Mouse (Mus musculus) adrenal gland, postnatal 10 days (tissue): ENCODE results near the gene Ltbp4. TPM values are rescaled to one million over a fixed set of nuclear protein-coding genes. Genes with fewer than 3 reads are reported as not detected.

Source experiments
- DNase-seq: peaks from one replicate; pipeline ENCODE4 v3.0.0; 2021; ENCODE audit warnings: mixed read lengths
- total RNA-seq, 2 experiments: library from RNA; stranded (reverse); gene quantifications; 2 replicates each; pipeline ENCODE4 v1.2.3; 2021

Ltbp4 gene
- total RNA-seq, 2 experiments from 2014 or later = 107 to 111 TPM

DNA sequence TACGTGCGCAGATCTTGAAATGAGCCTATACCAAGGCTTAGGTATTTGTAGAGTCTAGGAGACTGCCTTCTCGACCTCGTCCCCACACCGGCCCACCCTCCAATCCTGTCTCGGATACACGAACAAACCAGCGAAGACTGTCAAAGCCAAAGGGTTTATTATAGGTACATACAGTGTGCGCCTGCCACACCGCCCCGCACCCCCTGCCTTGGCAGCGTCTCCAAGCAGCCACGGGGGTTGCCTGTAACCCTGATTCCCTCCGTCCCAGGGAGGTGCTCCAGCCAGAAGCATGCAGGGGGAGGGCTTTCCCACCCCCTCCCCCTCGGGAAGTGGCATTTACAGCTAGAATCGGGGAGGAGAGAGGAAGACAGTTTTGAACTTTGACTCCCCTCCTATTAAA is 18.8 kb upstream of the Ltbp4 start:
- peak; percentile 58 for DNase-seq

DNA sequence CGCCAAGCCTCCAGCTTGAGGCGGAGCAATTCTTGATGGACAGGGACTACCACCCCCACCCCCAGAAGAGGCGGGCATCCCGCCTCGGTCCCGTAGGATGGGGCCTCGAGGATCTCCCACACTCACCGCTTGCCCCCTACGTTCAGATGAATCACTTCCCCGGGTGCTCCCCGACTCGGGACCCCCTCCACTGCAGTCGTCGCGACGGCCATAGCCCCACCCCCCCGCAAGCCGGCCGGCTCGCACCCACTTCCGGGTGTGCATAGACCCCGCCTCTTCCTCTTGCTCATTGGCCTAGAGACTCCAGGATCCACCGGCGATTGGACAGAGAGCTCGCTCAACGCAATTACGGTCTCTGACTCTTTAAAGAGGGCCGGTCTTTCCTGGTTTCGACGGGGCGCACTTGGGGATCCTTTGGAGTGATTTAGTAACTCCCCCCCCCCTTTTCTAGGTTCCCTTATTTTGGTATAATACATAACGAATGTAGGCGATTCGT is 18.3 kb upstream of the Ltbp4 start, which contains the start of gene Shkbp1:
Gene Shkbp1 (minus strand): TSS at position 275 of the 496 bp plus-strand sequence.
- DNase-seq = peak; percentile 91

DNA sequence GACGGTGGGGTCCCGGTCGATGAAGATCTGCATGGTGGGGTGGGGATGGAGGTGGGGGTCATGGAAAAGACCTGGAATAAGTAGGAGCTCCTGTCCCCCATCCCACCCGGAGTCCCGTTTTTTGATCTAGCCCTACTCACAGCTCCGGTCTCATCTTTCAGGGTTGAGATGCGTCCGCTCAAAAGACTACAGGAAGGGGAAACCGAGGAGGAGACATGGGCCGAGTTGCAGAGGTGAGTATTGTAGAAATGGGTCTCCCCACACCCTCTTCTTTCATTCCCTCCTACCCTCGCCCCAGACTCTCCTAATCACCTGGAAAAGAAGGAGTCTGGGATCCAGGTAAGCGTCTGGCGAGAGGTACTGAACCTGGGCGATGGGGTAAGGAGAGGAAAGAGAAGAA is 17.8 kb upstream of the Ltbp4 start:
- no peak for DNase-seq

DNA sequence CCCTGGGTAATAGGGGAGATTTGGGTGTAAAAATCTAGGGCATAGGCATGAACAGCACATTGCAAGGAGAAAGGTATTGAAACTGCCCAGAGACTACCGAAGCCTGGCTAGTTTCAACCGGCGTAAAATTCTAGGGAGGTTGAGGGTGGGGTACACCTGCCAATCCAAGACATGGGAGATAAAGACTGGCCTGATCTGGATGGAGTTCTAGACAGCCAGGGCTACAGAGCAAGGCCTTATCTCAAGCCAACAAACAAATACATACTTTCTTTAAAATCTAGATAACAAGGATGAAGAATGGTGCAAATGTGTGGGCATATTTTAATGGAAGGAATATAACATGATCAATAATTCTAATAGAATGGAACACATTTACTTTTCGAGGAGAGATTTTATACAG is 17.3 kb upstream of the Ltbp4 start:
- no peak for DNase-seq

DNA sequence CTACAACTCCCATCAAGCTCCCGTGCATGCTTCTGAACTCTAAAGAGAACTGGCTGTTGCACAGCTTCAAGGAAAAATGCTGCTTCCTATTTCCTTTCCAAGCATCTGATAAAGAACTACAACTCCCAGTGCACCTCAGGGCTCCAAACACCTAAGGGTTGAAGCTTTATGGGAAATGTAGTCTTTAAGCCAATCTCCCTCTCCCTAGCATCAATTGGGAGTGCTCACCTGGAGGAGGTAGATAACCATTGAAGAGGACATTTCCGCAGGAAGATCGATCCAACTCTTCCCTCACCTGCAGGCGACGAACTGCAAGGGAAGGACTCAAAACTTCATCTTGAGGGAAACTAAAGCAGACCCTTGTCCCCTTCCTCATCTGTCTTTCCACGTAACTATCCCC is 16.7 kb upstream of the Ltbp4 start:
- no peak for DNase-seq

DNA sequence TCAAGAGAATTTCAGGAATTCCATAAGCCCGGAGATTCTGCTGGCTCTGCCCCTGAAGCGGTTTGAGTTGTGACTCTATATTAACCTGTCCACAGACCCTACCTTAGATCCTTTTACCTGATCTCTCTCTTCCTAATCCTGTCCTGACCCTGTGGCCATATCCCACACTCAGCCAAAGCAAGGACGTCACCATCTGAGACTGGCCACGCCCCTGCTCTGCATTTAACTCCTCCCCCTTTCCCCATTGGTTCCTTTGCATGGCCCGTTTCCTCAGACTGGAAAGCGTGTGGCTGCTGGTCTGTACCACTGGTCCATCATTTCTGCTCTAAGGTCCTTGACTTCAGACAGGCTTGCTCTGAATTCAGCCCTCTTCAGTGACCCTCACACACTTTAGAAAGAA is 8.0 kb upstream of the Ltbp4 start:
- DNase-seq = no peak

DNA sequence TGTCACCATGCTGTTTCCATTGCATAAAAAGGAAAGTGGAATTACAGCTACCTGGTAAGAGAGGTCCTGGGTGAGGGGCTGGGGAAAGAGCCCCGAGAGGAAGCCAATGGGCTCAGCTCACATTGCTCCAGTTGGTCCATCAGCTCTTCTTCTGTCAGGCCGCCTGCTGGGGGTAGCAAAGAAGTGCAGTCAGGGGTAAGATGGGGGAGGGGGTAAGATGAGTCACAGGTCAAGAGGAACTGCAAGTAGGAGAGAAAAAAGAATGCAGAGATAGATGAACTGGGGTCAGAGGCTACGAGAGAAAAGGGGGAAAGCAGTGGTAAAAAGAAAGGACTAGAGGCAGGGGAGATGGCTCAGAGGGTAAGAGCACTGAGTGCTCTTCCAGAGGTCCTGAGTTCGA is 5.1 kb upstream of the Ltbp4 start:
- DNase-seq = no peak

DNA sequence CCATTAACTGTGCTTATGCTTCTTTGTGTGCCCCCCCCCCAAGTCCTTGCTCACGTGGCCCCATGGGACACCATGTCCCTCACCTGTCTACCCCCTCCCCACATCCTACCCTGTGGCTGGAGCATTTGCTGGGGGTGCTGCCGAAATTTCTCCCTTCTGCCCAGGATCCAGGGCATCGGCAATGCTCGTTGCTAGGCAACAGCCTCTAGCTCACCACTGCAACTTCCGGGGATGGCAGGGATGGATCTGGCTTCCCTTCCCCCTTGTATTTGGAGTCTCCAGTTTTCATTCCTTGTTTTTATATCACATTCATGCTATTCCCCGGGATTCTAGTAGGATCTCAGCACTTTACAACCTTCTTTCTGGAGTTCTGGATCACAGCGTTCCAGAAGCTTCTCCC is 2.0 kb upstream of the Ltbp4 start:
- no peak for DNase-seq

DNA sequence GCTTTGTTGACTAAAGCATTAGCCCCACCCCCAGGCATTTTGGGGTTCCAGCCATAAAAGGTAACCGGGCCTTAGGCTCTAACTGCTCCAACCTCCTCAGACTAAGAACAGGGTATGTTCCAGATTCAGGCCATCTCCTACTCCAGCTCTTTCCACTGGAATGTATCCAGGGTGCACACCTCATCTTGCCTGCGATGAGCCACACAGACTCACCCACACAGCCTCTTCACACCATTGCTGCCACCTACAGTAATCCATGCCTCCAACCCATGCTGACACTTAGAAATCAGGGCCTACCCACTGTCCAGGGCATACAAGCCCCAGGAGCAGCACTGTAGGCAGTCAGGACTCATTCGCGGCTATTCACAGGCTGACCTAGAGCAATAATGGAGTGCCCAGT is 1.6 kb upstream of the Ltbp4 start:
- no peak for DNase-seq

DNA sequence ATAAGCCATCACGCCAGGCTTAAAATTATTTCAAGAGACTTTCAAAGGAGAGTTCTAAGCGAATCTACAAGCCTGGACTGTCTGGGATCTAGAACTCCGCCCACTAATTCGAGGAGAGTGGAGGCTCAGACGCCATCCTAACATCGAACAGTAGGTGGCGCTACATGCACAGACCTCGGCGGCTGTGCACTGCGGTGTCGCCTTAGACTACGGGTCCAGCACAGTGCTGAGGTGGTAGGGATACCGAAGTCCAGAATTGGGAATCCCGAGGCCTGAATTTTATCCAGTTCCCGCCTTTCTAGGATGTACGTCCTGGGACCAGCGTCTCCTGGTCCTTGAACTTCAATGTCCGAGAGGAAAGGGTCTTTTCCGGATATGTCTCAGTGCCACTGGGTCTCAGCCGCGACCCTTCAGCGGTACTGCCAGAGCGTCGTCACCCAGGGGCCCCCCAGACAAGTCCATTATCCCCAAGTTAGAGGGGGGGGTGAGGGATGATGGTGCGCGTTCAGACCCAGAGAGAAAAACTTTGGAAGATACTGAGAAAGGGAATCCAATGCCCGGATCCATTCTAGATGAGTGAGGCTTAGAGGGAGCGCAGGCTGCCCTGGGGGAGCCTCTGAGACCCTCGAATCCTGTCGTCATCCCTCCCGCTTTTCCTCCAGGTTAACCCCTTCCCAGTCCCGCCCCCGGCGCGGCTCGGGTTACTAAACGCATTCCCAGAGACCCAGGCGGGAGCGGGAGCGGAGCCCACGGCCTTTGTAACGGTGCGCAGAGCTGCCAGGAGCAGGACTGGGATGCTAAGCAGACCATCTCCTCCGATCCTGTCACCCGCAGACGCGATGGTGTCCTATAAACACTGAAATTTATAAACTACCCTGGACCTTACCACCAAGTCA is 1.3 kb downstream of the Ltbp4 start:
- peak; percentile 94 for DNase-seq

DNA sequence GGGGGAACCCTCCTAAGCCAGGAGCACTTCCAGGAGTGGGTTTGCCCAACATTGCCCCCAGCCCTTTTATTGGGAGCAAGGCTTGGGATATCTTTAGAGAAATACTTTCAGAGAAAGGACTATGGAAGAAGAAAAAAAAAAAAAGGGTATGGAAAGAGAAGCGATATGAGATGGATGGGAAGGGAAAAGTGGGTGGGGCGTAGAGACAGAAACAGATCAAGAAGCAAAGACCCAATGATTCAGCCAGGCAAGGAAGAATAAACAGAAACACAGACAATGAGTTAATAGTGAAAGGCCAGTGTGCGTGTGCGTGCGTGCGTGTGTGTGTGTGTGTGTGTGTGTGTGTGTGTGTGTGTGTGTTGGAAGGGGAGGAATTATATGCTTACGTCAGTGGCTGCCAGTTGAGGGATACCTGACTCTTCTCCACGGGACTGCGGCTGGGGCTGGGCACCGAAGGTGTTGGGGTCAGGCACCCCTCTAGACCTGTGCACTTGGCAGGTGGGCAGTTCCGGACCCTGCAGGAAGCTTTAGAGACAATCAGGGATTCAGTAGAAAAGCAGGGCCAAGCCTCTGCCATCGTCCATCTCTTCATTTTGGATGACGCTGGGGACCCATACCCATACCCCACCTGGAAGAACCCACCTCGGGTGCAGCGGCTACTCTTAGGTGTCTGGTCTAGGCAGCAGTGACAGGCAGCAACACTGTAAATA is 2.3 kb downstream of the Ltbp4 start:
- no peak for DNase-seq

DNA sequence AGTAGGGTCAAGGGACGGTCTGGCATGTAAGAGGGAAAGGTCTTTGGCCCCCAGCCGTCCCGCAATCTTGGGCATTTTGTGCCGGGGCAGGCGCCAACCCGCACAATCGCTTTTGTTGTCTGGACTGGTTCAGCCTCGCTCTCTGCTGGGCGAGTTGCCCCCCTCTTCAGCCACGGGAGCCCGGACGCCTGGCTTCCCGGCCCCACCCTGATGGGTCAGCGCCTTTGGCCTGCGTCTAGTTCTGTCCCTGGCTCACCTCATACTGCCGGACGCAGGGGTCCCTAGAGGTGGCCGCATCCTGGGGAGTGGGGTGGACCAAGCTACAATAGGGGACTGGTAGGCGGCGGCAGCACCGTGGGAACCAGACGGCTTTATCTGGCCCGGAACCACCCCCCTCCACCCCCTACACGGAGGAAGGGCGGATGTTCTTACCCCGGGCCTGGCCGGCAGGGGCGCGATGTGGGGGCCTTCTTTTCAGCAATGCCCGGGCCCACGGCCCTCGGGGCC is 3.0 kb downstream of the Ltbp4 start:
- DNase-seq = peak; percentile 49

DNA sequence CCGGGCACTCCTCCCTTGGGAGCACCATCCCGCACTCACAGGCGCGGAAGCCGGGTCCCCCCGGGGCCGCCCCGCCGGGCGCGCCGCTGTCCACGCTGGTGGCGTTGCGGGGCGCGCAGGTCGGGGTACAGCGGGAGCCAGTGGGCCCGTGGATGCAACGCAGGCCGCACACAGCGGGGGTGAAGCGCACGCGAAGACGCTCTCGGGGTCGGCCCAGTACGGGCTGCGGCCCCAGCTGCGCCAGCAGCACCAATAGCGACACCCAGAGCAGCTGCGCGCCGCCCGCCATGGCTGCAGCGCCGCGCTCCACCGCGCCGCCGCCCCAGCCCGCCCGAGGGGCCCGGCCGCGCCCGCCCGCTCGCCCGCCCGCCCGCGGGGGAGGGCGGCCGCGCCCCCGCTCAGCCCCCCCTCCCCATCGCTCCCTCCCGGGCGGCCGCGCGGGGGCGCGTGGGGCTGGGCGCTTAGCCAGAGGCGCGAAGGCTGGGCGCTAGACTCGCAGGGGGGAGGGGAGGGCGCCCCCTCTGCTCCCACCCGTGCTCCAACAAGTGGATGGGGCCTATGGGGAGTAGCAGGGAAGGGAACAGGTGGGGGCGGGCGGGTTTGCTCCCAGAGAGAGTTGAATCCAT is 4.1 kb downstream of the Ltbp4 start:
- DNase-seq = peak; percentile 41

DNA sequence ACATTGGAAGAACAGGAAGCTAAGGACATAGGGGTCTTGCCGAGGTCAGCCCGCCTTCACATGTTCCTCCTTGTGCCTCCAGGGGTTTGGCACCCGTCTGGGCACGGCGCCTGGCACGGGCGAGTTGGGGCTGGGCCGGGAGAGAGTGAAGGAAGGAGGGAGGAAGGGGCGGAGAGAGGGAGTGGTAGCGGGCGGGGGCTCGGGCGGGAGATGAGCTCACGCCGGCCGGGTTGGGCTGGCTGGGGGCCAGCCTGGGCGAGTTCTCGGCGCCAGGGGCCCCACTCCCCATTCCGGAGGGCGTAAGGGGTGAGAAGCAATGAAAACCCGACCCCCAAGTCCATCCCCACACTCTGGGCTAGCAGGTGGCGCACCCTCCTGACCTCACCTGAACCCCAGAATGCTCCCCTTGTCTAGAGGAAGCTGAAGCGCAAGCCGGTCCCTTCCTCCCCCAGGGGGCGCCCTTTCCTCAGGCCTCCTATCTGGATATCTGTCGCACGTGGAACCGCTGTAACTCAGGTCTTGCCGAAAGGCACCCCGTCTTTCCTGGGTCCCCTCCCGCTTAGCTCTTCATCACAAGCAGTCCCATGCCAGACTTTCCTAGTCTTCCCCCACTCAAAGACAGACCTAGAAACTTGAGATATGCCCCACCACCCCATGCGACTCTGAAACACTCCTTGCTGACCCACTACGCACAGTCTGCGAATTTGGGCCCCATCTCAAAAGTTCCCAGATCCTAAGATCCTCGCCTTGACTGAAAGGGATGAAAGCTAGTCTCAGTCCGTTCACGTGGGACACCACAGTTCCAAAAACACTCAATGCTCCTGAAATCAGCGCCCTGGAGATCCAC is 4.9 kb downstream of the Ltbp4 start:
- peak; percentile 93 for DNase-seq

DNA sequence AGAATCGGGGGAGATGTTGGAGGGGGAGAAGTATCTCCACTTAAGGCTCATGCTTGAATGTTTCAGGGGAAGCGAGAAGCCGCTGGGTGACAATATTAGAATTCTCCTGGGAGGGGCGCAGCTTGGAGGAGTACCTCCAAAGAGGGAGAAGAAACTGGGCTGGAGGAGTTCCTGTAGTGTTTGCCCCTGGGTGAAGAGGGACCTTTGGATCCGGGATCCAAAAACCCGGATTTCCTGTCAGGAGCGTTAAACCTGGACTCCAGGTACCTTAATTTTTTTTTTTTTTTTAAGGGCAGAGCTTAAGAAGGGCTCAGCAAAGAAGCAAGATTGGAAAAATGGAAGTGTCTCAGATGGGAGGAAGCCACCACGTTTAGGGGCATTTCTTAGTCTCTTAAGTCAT is 5.6 kb downstream of the Ltbp4 start:
- DNase-seq = no peak

DNA sequence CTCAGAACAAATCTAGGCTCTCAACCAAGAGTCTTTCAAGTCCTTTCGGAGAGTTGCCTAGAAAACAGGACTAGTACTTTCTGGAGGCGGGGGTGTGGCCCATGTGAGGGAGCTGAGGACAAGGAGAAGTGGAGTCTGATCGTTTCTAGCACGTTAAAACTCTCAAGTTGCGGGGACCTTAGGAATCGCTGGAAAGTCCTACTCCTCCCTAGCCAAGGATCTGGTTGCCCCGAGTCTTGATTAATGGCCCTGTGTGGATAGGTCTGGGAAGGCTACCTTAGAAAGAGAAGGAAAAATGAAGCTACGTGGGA is 6.0 kb downstream of the Ltbp4 start:
- DNase-seq = no peak

DNA sequence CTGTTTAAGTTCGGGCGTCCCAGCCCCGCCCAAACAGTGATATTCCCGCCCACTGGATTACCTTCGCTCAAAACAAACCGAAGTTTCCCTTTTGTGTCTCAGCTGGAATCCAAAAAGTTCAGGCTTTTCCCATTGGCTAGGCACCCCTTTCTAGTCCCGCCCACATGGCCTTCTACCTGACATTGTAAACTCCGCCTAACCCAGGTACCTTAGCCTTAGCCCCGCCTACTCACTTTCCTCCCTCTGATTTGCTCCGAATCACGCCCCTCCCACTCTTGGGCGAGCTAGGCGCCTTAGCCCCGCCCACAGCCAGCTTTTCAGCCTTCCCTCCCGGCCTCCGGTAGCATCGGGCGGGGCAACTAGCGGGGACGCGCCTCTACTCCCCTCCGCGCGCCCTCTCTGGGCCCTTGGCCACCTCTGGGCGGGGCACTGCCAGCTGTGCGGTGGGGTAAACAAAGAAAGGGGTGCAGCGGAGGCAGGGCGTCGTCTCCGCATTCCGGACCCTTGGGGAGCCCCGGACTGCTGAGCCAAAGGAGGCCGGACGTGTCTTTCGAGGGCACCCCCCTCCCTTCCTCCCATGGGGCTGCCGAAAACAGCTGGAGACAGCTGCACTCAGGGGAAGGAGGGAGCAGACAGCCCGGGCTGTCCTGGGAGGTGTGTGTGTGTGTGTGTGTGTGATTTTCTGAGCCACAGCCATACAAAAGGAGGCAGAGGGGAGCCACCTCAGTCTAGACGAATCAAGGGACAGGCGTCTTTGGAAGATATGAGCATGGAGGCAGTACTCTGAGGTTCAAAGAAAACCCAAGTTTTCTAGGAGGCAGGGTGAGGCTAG is 6.6 kb downstream of the Ltbp4 start:
- peak; percentile 91 for DNase-seq

DNA sequence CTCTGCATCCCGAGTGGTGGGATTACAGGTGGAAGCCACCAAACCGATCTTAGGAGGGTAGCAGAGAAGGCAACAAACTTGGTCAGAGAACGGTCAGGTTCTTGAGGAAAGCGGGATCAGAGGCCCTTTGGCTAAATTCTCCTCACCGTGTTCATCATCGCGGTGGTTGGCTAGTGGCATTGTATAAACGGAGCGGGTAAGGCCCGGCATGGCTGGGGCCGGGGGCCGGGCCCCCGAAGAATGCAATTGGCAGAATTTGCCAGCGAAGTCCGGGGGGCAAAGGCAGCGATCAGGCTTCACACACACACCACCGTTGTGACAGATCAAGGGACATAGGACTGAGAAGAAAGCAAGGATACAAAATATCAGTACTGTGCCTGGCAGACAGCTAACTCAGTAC is 7.5 kb downstream of the Ltbp4 start:
- no peak for DNase-seq

DNA sequence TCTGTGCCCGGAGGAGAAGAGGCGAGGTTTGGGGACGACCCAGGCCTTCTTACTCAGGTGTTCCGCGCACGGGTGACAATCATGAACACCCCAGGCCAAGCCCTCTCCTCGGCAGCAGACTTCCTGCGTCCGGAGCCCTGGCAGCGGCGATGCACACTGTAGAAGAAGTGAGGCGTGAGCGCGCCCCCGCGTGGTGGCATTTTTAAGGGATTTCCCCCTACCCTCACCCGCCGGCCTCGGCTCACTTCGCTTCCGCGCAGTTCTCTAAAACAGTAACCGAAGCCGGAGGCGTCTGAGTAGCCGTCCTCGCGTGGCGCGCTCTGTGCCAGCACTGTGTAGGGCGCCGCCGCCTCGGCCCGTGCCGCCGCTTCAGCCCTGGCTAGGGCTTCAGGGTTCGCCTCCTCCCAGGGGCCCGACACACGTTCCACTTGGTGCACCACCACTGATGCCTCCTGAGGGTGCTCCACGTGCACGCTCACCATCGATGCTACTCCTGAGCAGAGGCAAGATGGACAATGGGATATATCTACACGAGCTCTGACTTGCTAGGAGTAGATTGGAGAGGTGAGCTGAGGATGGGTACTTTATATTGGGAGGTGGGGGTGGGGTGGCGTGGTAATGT is 8.1 kb downstream of the Ltbp4 start:
- DNase-seq = peak; percentile 92

DNA sequence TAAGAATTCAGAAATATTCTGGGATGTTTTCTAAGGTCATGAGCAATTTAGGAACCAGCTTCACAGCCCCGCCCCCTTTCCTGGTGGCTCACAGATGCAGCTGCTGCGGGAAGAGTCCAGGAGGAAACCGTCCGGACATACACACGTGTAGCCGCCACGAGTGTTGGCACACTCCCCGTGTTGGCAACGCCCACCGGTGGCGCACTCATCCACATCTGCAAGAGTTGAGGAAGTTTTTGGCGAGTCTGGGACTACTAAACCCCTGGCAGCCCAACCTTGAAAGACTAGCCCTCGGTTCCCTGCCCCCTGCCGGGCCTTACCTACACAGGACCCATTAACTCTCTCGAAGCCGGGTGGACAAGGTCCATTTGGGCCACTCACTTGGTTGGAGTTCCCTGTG is 8.8 kb downstream of the Ltbp4 start:
- no peak for DNase-seq

DNA sequence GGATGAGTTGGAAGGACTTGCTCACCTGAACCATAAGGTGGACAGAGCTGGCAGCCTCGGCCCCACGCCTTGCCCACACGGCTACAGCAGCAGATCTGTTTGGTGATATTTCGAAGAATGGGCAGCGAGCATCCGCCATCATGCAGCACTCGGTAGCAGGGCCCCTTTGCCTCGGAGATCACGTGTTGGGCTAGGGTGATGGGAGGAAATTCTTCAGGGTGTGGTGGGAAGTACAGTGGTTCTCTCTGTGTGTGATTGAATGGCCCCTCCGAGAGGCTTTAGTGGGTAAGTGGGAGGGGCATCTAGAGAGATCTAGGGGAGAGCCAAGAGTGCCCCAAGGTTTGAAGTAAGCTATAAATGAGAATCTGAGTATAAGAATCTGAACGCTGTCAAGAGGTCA is 9.3 kb downstream of the Ltbp4 start:
- DNase-seq = no peak
